Mouse (Mus musculus) activated CD4-positive, CD25-positive, alpha-beta regulatory T cell (primary cell): Measurements from ENCODE around the gene Shld2. TPM values are rescaled to one million over a fixed set of nuclear protein-coding genes. Genes with fewer than 3 reads are reported as not detected.

Experiments
- polyA plus RNA-seq, 2 experiments: library from polyadenylated mRNA; unstranded; fragments of 100-300 nt; shearing (Covaris generic); gene quantifications; one replicate each; pipeline ENCODE4 v1.2.1; 2017

Gene Shld2
- 10 to 100 TPM; 21.6 to 26.9 TPM for polyA plus RNA-seq

GRCm38 (mm10) chr14:34310234-34310965 lies at the start of gene Shld2, which contains the start of gene Glud1:
Gene Shld2 (minus strand): TSS chr14:34310493.
Gene Glud1 (plus strand): TSS chr14:34310727.

GRCm38 (mm10) chr14:34355301-34355700 lies 45.0 kb upstream of the Shld2 start, which contains the start of gene Fam25c:
Gene Fam25c (minus strand): TSS chr14:34355433.

GRCm38 (mm10) chr14:34219295-34219694 lies 91.0 kb downstream of the Shld2 start, which contains the start of gene Syt15:
Gene Syt15 (plus strand): TSS chr14:34219595.

GRCm38 (mm10) chr14:34201231-34202035 lies 108.9 kb downstream of the Shld2 start, which contains the start of gene Gprin2:
Gene Gprin2 (minus strand): TSS chr14:34201653.

Other genes with a start within 250 kb of the Shld2 start
- under 1 TPM in 1 of 2 experiments, not detected in 1; 0.09 TPM for gene Anxa8, start 224.5 kb downstream of the Shld2 start, polyA plus RNA-seq
- gene A630023A22Rik, start 207.7 kb downstream of the Shld2 start, polyA plus RNA-seq: not detected
- not detected for gene Npy4r, start 158.0 kb downstream of the Shld2 start, polyA plus RNA-seq
- gene Gprin2, start 108.8 kb downstream of the Shld2 start, polyA plus RNA-seq: under 1 TPM in 1 of 2 experiments, not detected in 1; 0.16 TPM
- under 1 TPM; 0.07 to 0.81 TPM for gene Syt15, start 90.9 kb downstream of the Shld2 start, polyA plus RNA-seq
- gene Glud1, start 234 bp upstream of the Shld2 start, polyA plus RNA-seq: 100 to 1,000 TPM; 129 to 149 TPM
- not detected for gene Fam25c, start 44.9 kb upstream of the Shld2 start, polyA plus RNA-seq
- gene Sncg, start 64.3 kb upstream of the Shld2 start, polyA plus RNA-seq: under 1 TPM in 1 of 2 experiments, not detected in 1; 0.51 TPM
- under 1 TPM in 1 of 2 experiments, not detected in 1; 0.06 TPM for gene Mmrn2, start 65.0 kb upstream of the Shld2 start, polyA plus RNA-seq
- gene Bmpr1a, start 192.8 kb upstream of the Shld2 start, polyA plus RNA-seq: 1 to 10 TPM; 1.8 to 2.2 TPM
- not detected for gene 9230112D13Rik, start 212.3 kb upstream of the Shld2 start, polyA plus RNA-seq